Mouse (Mus musculus): ENCODE results near the gene Prn.

Prn gene

DNA sequence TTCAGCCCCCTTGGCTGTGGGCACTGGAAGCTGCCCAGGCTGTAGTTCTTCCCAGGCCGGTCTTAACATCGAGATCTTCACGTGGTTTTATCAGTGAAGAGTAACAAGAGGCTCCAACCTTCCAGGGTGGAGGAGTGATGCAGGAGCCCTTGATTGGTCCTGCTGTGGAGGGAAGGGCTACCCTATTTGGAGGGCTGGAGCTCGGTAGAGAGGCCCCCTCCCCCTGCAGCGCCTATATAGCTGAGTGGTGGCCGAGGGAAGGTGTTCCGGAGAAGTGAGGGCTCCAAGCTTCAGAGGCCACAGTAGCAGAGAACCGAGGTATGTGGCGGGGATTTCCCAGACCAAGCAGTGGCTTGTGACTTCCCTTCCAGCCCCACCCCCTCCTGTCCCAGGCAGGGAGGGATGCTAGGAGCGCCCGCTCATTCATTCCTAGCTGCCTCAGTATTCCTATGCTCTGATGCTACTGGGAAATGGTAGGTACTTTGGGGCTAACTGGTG lies 40.9 kb downstream of the Prn start, which contains the start of gene Prnd:
Prnd (plus strand) TSS at position 264 of the 498 bp plus-strand sequence.
- no peak for DNase-seq

DNA sequence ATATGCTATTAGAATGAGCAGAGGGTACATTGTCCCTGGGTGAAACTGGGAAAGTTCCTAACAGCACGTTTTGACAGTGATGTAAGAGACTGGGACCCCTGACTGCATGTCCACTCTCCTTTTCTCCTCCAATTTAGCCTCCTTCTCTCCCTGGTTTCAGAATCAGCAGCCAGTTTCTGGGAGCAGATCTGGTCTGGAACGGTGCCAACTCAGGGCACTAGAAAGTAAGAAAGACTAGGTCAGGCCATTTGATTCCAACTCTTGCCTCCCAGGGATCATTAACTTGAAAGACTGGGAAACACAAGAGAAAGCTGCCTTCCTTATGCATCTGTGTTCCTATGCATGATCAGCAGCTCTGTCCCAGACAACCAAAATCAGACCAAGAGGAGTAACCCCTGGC lies 42.7 kb downstream of the Prn start:
- no peak for DNase-seq

DNA sequence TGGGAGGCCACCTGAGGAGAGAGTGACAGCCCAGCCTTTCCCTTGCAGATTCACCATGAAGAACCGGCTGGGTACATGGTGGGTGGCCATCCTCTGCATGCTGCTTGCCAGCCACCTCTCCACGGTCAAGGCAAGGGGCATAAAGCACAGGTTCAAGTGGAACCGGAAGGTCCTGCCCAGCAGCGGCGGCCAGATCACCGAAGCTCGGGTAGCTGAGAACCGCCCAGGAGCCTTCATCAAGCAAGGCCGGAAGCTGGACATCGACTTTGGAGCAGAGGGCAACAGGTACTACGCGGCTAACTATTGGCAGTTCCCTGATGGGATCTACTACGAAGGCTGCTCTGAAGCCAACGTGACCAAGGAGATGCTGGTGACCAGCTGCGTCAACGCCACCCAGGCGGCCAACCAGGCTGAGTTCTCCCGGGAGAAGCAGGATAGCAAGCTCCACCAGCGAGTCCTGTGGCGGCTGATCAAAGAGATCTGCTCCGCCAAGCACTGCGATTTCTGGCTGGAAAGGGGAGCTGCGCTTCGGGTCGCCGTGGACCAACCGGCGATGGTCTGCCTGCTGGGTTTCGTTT lies 43.3 kb downstream of the Prn start:
- DNase-seq: no peak

DNA sequence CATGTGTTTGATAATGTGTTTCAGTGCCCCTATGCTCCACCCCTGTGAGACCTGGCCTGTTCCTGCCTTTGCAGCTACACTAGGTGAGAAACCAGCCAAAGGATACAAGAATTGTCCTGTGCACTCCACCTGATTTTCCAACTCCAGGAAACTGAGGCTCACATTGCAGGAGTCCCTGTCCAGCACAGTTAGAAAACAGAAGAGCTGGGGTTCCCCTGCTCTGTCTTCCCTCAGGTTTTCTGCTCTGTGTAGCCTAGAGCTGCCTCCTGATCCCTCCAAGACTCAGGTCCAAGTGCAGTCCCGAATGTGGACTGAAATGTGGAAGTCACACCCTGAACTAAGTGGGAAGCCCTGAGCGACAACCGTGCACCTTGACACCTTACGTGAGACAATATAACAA lies 44.0 kb downstream of the Prn start:
- DNase-seq: no peak

DNA sequence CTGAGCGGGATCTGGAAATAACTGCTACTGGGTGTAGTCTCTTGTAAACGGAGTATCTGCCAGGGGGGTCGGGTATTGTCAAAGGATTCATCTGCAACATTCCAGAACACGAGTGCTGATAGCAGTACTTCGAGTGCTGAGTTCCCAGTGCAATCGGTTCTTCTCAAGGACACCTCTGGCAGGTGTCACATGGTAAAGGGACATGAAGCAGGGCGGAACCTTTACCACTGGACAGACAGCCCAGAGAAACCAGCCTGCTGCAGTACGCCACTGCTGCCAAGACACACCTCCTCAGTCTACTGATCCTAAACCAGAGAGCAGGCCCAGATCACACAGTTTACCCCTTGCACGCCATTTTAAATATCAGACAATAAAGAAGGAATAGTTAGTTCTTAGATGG lies 45.1 kb downstream of the Prn start:
- DNase-seq: peak; percentile 46

DNA sequence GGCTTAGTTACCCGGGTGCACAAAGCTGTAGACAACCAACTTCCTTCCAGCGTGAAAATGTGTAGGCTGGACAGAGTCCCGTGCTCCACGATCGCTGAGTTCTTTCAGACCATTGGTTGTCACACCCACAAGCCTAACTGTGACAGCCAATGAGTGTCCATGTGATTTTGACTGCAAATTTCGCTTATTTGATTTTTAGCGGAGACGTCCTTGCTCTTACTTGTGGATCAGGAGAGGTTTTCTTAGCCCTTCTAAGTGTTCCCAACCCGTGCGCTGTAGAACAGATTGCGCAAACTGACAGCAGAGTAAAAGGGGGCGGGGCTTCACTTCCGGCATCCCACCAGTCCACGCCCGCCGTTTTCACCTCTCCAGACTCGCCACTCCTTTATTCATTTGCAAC lies 45.5 kb downstream of the Prn start:
- DNase-seq: peak; percentile 69

DNA sequence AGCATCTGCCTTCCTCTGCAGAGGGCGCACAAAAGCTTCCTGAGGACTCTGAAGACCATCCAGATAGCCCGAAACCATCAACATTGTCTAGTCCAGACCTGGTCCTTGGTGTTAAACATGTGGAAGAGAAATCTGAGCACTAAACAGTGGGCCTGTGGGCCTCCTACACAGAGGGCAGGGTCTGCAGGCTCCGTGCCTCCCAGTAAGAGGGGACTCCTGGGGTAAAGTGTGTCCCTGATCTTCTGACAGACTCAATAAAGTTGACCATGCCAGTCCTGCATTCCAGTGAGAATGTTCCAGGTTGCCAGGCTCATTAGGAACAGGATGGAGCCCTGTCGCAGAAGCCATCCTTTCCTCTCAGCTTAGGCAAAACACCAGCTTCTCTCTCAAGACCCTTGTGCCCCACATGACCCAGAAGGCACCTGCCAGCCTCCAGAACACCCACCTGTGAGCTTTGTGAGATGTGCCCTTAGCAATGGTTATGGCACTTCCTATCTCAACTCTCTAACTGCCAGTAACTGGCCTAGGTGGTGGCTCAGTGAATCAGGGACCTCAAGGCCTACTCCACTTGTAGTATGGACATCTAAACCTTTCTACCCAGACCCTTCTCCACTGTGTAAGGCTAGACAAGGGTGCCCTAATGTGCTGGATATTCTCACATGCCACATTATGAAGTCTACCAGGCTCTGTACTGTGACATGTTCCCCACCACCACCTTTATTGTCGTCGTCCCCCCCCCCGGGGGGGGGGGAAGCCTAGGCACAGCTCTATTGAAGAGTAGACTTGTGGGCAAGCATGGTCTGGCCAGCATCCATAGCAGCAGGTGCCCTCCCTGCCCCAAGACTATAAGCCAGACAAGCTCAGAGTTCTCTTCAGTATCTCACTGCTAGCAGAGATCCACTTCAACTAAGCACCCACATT lies 46.8 kb downstream of the Prn start:
- no peak for DNase-seq

DNA sequence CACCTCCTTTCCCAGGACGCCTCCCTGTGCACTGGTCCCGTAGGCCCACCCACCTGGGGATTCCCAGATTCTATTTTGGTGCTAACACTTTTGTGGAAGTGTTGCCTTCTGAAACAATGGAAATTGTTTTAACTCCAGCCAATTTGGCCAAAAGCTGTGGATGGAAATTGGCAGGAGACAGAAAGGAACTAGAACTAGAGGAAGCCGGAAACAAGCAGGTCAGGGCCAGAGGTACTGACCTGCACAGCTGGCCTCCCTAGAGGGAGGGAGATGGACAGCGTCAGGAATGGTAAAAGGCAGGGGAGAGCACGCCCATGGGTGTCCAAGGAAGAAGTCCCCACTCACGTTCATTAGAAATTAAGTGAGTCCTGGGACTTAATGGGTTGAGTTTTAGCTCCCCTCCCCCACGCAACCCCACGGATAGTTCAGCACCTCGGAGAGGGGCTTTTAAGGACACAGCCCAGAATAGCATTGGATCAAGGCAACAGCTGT lies 48.0 kb downstream of the Prn start:
- no peak for DNase-seq

DNA sequence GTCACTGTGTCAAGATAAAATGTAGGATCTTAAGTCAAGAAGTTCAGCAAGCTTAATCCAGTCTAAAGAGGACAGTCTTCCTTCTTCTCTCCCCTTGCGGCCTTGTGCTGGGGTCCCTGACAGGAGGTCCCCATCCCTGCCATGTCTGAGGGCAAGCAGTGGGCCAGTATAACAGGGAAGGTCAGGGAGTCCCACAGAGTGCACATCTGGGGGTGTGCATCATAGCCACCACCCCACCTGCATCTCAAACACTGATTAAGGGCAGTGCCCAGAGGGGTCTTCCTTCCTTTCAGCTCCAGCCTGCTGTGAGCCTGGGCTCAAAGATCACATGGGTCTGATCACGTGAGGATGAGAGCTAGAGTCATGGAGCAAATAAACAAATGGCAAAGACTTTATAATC lies 51.9 kb downstream of the Prn start:
- DNase-seq: no peak

DNA sequence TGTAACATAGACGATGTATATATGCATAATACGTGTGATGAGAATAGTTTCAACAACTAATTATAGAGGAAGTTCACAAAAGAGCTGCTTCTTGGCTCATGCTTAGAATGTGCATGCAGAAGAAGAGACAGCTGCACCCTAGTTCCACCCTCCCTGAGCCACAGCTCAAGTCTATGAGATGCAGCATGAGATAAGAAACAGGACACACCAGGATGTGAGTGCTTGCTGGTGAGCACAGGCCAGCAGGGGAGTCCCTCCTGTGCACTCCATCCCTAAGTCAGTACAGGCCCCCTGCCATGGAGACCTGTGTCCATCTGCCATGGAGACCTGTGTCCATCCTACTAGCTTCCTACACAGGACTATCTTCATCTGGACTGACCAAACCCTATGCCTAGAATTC lies 60.8 kb downstream of the Prn start:
- no peak for DNase-seq

DNA sequence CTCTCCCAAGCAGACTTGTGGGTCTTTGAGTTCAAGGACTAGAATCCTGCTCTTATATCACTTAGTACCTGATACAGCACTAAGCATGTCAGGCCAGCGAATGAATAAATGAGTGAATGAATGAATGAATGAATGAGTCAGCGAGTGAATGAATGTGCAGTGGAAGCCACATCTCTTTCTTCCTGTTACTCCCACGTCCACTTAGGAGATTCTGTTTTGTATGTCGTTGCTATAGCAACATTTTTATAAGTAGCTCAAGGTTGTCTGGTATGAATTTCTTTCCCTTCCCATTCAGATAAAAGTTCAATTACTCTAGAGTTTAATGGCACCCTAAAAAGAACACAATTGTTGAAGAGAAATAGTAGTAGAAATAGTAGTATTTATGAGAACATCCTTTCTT lies 61.3 kb downstream of the Prn start:
- DNase-seq: no peak

DNA sequence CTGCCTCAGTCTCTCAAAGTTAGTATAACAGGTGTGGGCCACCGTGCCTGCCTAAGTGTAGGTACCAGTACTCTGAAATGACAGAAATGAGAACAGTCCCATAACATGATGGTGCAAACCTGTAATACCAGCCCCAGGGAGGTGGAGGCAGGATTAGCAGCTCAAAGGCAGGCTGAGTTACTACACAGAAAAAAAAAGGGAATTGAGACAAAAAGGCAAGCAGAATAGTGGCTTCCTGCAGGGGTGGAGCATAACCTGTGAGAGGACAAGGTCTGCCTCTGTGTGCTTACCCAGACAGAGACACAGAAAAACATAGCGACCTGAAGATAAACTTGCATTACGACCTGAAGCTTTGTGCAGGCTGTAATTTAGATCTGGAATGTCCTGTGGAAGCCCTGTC lies 66.9 kb downstream of the Prn start:
- no peak for DNase-seq

DNA sequence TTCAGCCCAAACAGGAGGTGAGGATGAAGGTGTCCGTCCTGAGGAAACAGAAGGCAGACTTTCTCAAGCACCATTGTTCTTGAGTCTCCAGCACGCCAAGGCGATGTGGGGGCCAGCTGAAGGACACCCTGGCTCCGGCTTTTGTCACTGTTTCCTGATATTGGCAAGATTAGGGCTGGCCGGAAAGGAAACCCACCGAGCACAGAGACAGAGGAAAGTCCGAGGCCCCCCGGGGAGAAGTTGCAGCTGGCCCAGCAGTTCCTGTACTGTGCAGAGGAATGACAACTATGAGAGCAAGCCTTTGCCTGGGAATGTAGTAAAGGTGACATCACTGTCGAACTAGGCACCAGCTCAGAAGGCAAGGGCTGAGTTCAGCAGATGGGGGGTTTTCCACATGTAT lies 71.1 kb downstream of the Prn start:
- DNase-seq: peak; percentile 65

DNA sequence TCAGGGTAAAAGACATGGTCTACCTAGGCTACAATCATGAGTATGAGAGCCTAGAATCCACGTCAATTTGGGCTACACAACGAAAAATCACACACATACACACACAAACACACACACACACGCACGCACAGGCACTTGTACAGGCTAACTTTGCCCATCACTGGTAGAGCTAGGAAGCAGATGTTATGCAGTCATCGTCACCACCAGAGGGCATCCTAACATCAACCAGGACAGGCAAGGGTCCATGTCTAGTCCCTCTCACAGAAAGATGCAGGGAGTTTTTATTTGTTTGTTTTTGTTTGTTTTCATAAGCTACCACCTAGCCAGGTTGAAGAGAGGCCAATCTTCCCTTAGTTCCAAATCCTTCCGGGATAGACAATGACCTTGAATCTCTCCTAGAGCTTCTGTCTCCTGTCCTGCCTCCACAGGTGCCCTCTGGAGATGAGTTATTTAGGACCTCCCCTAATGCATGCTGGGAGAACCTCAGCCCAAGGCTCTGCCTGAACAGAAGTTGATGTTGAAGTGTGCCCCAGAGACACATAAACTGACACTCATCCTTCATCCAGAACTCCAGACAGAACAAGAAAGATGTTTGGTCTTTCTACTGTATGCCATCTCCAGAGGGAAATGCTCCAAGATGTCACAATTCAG lies 72.9 kb downstream of the Prn start:
- peak; percentile 79 for DNase-seq

DNA sequence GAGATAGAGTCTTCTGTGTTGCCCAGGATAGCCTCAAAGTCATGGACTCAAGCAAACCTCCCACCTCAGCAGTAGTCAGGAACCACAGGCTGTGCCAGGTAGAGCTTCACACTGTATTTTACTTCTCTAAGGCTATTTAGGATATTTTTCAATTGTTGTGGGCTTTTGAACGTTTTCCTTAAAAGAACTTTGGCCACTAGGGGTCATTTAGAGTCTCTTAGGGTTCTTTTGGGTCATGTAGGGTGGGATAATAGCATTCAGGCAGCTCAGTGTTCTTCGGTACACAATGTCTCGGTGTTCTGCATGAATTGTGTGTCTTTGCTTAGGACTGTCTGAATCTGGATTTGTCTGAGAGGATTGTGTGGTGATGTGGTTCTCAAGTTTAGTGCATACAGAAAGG lies 78.2 kb downstream of the Prn start:
- DNase-seq: peak; percentile 1

DNA sequence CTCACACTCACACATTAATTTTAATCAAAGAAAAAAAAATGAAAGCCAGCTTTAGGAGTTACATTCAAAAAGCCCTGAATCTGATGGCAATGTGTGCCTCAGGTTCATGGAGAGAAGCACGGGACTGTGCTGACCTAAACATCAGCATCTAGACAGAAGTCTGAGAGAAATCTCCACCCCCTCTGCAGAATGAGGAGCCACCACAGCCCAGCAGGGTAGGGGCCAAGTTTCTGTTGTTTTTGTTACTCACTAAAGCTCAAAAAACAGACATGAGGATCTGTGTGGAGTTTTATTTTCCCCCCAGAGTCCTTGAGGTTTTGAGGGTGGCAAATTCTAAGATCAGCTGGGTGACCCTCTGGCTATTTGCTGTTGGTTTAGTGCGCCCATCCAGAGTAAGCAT lies 78.8 kb downstream of the Prn start:
- DNase-seq: no peak

DNA sequence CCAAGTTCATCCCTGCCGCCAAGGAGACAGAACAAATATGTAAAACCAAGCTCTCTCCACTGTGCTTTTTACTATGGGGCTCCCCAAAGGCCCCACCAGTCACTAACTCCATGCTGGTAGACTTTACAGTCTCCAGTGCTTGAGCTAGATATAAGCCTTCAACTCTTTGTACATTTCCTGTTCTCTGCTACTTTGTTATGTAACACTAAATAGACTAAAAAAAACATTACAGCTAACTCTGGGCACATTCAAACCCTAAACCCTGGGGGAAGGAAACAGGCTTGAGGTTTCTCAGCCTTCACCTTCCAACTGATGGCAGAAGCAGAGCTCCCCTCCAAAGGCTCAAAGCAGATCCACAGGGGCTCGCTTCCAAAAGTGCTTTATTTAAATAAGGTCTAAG lies 82.7 kb downstream of the Prn start:
- DNase-seq: no peak

DNA sequence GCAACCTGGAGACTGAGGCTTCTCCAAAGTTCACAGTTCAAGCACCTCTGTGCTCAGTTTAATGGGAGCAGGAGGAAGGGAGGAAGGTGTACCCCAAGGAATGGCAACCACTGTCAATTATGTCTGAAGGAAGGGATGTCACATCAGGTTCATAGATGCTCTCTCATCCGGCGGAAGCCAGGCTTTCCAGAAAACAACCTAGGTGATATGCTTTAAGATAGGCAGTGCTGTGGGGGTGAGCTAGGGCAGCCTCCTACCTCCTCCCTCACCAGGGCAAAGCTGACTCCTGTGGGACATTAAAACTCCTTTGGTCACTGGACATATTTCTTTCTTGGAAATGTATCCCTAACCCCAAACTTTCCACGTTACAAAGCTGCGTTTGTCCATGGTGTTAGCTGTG lies 83.4 kb downstream of the Prn start:
- DNase-seq: no peak

DNA sequence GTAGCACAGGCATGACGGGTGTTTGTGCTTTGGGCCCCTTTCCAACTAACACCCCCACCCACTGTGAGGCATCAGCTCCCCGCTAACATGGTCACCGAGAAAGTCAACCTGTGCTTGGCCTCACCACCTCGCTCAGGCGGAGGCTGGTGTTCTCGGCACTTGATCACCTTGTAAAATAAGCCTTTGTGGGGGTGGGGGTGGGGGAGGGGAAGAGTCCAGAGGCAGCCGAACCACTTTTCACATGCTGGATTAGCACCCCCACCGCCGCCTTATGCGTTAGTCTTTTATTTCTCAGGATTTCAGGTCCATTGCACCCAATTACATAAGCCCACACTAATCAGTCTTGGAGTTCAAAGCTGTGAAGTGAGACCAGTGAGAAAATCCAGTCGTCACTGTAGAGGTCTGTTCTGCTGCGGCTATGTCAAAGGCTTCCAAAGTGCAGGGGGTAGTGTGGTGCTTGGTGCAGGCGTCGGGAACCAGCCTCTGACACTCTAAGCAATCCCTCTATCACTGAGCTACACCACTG lies 83.9 kb downstream of the Prn start:
- DNase-seq: no peak

DNA sequence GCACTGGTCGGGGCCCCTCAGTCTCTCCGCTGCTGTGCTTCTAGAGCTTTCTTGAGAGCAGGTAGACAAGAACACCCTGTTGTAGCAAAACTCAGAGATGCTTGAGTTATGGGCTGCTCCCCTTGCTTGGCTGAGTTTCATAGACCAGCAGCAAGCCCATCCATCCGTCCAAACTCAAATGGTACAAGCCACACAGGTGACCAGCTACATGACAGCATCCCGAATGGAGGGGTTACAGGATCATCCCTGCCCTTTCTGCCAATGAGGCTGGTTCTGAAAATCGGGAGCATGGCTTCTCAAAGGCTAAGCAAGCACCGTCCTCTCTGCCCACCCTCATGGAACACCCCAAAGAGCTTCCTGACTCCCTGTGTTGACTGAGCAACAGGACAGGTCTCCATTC lies 85.2 kb downstream of the Prn start:
- no peak for DNase-seq

DNA sequence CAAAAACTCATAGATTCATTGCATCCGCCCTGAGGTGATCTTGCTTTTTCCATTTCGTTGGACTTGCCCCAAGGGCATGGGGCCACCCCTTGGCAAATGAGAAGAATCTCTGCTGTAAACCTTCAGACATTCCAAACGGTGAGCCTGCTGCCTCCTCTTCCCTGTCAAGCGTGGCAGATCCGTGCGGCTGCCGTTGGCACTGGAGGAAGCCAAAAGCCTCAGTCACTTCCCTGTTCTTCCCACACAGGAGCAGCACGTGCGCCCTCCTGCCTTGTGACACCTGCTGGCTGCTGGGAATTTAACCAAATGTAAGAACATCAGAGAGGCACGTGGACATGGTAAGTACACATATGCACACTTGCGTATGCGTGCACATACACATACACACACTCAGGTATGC lies 86.0 kb downstream of the Prn start:
- DNase-seq: no peak

DNA sequence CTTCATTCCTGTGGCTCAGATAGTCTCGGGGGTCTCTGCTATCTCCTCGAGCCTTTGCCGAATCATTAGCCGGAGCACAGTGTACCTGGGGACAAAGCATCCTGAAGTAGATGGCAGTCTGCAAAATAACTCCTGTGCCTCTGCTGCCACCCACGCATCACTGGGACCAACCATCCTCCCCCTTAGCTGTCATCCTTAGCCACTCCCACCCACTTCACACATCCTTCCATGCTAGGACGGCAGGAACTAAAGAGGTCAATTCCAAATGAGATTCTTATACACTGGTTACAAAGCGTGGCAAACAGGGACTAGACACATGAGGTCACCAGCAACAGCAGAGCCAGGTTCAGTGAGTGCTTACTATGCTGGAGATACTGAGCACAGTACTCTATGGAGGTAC lies 86.6 kb downstream of the Prn start:
- DNase-seq: no peak

DNA sequence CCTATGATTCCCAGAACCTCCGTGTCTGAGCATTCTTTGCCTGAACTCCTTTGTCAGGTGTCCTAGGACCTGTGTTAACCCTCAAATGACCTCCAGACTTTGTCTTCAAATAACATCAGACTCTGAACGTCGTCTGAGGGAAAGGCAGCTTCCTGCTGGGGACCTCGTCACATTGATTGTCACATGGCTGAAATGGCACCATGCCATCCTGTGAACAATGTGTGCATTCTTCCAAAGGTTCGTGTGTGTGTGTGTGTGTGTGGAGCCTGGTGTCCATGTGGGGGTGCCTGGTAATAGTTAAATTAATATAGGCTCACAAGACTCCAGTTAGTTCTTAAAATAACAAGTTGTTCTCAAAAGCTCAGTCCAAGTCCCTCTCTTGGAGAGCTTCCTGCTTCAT lies 87.6 kb downstream of the Prn start:
- DNase-seq: no peak
